Mouse (Mus musculus) ES-Bruce4 (cell line): ENCODE measurements around the gene Hrct1. TPM values are rescaled to one million over a fixed set of nuclear protein-coding genes. Genes with fewer than 3 reads are reported as not detected.

Source experiments
- H3K27ac ChIP-seq: 2 replicates; pipeline ENCODE4 v1.5.1; 2012; ENCODE audit warnings: low read length, inconsistent platforms; ENCODE audit not compliant: insufficient read depth
- H3K27me3 ChIP-seq: 2 replicates; pipeline ENCODE4 v1.6.1; 2012; ENCODE audit warnings: mild to moderate bottlenecking, low read length, inconsistent platforms; ENCODE audit not compliant: control insufficient read depth, poor library complexity, insufficient read depth, severe bottlenecking
- H3K36me3 ChIP-seq: 2 replicates; pipeline ENCODE4 v1.6.1; 2012; ENCODE audit warnings: inconsistent platforms, mild to moderate bottlenecking, low read length, moderate library complexity; ENCODE audit not compliant: control insufficient read depth, poor library complexity, insufficient read depth, severe bottlenecking
- H3K4me1 ChIP-seq: one replicate; pipeline ENCODE4 v1.8.1; 2011; ENCODE audit warnings: low read length; ENCODE audit not compliant: control insufficient read depth, insufficient read depth
- H3K4me3 ChIP-seq: 2 replicates; pipeline ENCODE4 v1.5.1; 2011; ENCODE audit warnings: low read depth, mild to moderate bottlenecking, low read length
- H3K9ac ChIP-seq: 2 replicates; pipeline ENCODE4 v1.6.1; 2012; ENCODE audit warnings: low read depth, mild to moderate bottlenecking, inconsistent platforms; ENCODE audit not compliant: poor library complexity, severe bottlenecking
- H3K9me3 ChIP-seq: replicated peaks from 2 replicates; pipeline ENCODE4 v1.6.1; 2012; ENCODE audit warnings: mild to moderate bottlenecking, low read length, inconsistent platforms; ENCODE audit not compliant: control insufficient read depth, poor library complexity, insufficient read depth, severe bottlenecking
- CTCF ChIP-seq: IDR thresholded peaks from one replicate; pipeline ENCODE4 v1.8.1; 2011; ENCODE audit warnings: low read depth, low read length
- EP300 ChIP-seq: IDR thresholded peaks from 2 replicates; pipeline ENCODE4 v1.6.1; 2011; ENCODE audit warnings: low read depth, low read length; ENCODE audit not compliant: insufficient read depth
- POLR2A ChIP-seq: IDR thresholded peaks from one replicate; pipeline ENCODE4 v1.8.1; 2011; ENCODE audit warnings: low read length; ENCODE audit not compliant: insufficient read depth
- polyA plus RNA-seq: library from polyadenylated mRNA; stranded (reverse); fragments of >200 nt; gene quantifications from 2 replicates; pipeline ENCODE4 v1.2.4, GENCODE M21; 2011; ENCODE audit warnings: low read depth; ENCODE audit not compliant: missing spikeins, insufficient read depth, insufficient read length

Hrct1 gene
- polyA plus RNA-seq, 1 experiment = not detected

GRCm38 (mm10) chr4:43694439-43695248 is 32.3 kb upstream of the Hrct1 start:
- Histone ChIP-seq H3K27me3 (no peaks in the 10 kb centered on the region), H3K4me3 (no peak overlapping the region), H3K27ac (no peak overlapping the region), H3K36me3 (no peaks in the 10 kb centered on the region), H3K4me1 (no peaks in the 10 kb centered on the region), H3K9me3 (no peaks in the 10 kb centered on the region), H3K9ac (no peak overlapping the region)
- TF ChIP-seq EP300 (no peak), POLR2A (no peak), CTCF (no peak)

DNA sequence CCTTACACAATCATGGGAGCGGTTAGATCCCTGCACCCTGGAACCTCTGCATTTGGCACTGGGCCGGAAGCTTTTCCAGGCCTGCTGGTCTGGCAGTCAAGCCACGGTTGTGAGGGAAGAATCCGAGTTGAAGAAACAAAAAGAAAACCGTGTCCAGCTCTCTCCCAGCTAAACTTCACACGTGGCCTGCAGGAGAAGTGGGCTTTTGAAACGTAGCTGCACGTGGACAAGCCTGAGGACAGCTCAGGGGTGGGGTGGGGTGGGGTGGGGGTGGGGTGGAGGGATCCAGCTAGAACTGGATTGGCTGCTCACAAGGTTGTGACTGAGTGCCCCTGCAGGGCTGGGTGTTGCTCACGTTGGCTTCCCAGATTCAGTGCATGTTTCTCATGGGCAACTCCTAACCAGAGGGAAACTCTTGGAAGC is 31.7 kb upstream of the Hrct1 start:
- TF ChIP-seq POLR2A = no peak
- TF ChIP-seq EP300 = no peak
- TF ChIP-seq CTCF = no peak
- H3K9ac ChIP-seq = no peak overlapping the region
- no peaks in the 10 kb centered on the region for H3K9me3 ChIP-seq
- H3K36me3 ChIP-seq = no peaks in the 10 kb centered on the region
- no peaks in the 10 kb centered on the region for H3K4me1 ChIP-seq
- no peak overlapping the region for H3K27ac ChIP-seq
- H3K27me3 ChIP-seq = no peaks in the 10 kb centered on the region
- H3K4me3 ChIP-seq = no peak overlapping the region

- no peak overlapping the region for H3K27ac ChIP-seq
- no peaks in the 10 kb centered on the region for H3K27me3 ChIP-seq
- no peak overlapping the region for H3K4me3 ChIP-seq
- H3K9ac ChIP-seq = no peak overlapping the region
- no peaks in the 10 kb centered on the region for H3K36me3 ChIP-seq
- TF ChIP-seq EP300 = no peak
- TF ChIP-seq CTCF = no peak
- no peak for TF ChIP-seq POLR2A
- no peaks in the 10 kb centered on the region for H3K9me3 ChIP-seq
- no peaks in the 10 kb centered on the region for H3K4me1 ChIP-seq
Measured at GRCm38 (mm10) chr4:43696561-43696960, 30.4 kb upstream of the Hrct1 start.

- H3K4me3 ChIP-seq = no peak within 1 kb of the TSS
- no peak within 1 kb of the TSS for H3K9ac ChIP-seq
- no peaks in the 10 kb centered on the region for H3K9me3 ChIP-seq
- H3K27me3 ChIP-seq = no peaks in the 10 kb centered on the region
- no peaks in the 10 kb centered on the region for H3K4me1 ChIP-seq
- no peaks in the 10 kb centered on the region for H3K36me3 ChIP-seq
- TF ChIP-seq CTCF = no peak
- TF ChIP-seq POLR2A = no peak
- H3K27ac ChIP-seq = no peak within 1 kb of the TSS
Measured at GRCm38 (mm10) chr4:43700707-43701106, 26.3 kb upstream of the Hrct1 start, which contains the start of gene Olfr70. Gene Olfr70 (minus strand): TSS chr4:43700807.

GRCm38 (mm10) chr4:43703439-43703838 is 23.5 kb upstream of the Hrct1 start:
- H3K9ac ChIP-seq = no peak overlapping the region
- TF ChIP-seq EP300 (no peak), CTCF (peak; percentile 77)
- H3K4me1 ChIP-seq = no peaks in the 10 kb centered on the region

GRCm38 (mm10) chr4:43703851-43704250 is 23.1 kb upstream of the Hrct1 start:
- no peaks in the 10 kb centered on the region for H3K9me3 ChIP-seq
- TF ChIP-seq CTCF (no peak), POLR2A (no peak), EP300 (no peak)
- H3K27ac ChIP-seq = no peak overlapping the region
- no peak overlapping the region for H3K9ac ChIP-seq
- no peaks in the 10 kb centered on the region for H3K4me1 ChIP-seq
- no peaks in the 10 kb centered on the region for H3K36me3 ChIP-seq
- no peaks in the 10 kb centered on the region for H3K27me3 ChIP-seq
- no peak overlapping the region for H3K4me3 ChIP-seq

More at GRCm38 (mm10) chr4:43703439-43703838, 23.5 kb upstream of the Hrct1 start:
- Histone ChIP-seq H3K9me3 (no peaks in the 10 kb centered on the region), H3K27ac (no peak overlapping the region), H3K4me3 (no peak overlapping the region), H3K27me3 (no peaks in the 10 kb centered on the region), H3K36me3 (no peaks in the 10 kb centered on the region)
